Mouse (Mus musculus) cerebellum, postnatal 36 days (tissue): ENCODE measurements around the gene Zfp941.

Source experiments
- DNase-seq, 2 experiments: peaks; one replicate each; pipeline ENCODE4 v3.0.0; 2021 to 2022; ENCODE audit warnings: mixed read lengths in 2 of 2

The Zfp941 gene

DNA sequence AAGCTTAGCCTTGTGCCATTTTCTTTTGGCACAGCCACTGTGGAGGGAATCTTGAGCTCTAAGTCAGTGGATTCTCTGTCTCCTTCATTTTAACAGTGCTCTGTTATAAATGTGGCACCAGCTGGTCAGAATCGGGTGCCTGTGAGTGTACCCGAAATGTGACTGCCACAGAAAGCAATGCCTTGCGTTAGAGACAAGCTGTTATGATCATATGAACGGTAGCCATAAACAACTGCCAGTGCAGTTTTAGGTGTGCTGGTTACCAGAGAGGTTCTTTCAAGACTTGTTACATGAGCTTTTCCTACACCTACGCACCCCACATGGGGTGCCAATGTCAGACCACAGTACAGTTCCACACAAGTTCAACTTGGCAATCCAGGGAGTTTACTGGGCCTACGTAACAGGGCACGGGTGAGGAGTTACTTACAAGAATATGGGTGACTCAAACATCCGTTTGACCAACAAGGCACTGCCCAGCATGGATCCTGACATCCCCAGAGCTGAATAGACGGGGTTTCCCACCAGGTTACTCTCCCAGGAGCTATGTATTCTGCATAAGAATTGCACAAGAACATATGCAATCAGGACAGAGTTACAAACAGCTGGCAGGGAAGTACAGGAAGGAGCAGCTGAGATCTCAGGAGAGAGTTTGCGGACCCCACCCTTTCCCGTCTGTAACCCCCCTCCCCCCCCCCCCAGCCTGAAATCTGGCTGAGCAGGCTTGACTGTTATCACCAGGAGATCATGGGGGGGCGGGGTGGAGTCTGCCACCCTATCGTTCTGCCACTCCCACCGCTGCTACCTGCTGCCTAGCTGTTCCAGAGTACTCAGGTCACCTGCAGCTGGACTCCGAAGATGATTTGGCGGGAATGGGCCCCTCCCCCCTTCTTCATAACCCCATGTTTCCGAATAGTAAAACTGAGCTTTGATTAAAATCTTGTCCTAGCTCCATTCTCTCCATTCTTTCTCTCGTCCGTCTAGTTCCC lies 19.1 kb upstream of the Zfp941 start:
- DNase-seq = no peak

DNA sequence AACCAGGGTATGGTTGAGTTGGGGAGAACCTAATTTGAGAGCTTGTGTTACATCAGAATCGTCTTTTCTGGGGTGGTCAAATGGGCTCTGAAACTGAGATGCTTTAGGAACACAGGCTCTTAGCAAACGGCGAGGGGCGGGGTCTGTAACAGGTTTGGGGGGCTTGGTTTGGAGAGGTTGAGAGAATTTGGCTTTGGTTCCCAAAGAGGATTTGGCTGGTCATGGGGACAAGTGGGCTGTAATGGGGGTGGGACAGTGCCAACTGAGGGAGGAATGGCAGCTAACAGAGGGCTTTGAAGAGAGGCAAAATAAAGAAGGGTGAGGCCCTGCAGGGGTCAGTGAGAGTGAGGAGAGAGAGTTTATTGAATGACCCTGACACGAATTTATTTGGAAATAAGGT lies 17.6 kb upstream of the Zfp941 start:
- no peak for DNase-seq

DNA sequence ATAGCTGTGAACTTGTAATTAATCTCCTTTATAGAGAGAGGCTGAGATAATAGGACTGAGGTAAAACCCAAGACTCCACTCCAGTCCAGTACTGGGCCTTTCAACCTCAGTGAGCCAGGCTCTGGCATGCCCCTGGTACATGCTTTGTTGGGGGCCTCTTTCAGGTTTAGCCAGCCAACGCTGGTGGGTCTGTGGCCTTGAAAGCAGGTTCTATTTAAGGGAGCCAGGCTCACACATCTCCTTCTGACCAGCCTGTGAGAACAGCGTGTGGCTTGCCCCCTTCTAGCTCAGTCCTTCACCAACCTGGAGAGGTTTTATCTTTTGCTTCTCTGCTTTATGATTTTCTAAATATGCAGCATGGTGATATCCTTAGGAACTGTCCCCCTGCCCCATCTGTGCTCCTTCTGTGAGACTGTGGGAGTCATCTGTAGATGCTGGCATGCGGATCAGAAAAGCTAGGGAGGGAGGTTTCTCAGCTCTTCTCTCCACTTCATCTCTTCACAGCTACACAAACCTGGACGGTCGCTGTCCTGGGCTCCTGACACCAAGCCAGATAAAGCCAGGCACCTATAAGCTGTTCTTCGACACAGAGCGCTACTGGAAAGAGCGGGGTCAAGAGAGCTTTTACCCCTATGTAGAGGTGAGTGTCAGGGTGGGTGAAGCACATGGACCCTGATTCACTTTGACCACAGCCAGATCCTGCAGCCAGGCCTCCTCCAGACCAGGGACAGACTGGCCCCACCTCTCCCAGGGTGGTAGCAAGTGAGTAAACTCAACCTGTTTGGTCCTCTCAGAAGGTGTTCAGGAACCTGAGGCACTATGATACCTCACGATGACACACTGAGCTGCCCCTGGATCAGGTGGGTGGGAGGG lies 14.5 kb upstream of the Zfp941 start:
- DNase-seq = no peak

DNA sequence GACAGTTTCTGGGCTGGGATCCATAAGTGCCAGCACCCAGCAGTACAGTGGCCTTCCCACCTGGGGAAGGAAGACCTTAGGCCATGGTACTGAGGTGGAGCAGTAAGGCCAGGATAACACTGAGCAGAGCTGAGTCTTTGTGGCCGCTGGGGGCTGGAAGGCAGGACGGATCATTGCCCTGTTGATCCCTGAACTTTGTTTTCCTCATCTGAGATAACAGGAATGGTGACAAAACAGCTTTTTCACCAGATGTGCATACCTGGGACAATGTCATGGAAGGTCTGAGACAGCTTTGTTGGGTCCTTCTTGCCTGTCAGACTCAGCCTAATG lies 13.7 kb upstream of the Zfp941 start:
- DNase-seq = no peak

DNA sequence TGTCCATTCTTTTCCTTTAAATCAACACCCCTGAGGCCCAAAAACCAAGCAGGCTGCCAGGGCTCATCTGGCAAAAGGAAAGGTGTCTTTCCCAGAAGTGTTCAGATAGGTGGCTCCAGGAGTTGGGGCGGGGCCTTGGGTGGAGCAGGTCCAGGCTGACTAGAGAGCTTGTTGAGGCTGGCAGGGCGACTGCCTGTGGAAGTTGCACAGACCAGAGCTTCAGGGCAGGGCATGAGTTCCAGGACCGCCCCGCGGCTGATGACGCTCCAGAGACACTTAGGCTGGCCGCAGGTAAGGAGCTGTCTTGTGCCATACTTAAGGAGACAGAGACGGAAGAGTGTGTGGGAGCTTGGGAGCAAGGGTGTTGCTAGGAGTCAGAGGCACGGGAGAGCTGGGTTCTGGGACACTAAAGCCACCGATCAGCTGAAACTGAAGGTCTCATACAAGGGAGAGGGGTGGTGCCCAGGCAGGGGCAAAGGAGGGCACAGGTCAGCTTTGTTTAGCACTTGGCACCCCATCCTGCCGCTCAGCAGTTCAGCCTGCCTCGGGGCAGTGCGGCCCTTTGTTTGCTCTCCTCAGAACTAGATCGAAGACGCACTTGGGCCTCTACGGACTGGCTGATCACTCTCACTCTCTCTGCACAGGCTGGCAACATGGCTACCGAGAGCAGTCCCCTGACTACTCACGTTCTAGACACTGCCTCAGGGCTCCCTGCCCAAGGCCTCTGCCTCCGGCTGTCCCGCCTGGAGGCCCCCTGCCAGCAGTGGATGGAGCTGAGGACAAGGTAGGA lies 13.2 kb upstream of the Zfp941 start, which contains the start of gene Urah:
Gene Urah, plus strand, starts transcription at position 51 of the 790 bp plus-strand sequence.
- DNase-seq = no peak

DNA sequence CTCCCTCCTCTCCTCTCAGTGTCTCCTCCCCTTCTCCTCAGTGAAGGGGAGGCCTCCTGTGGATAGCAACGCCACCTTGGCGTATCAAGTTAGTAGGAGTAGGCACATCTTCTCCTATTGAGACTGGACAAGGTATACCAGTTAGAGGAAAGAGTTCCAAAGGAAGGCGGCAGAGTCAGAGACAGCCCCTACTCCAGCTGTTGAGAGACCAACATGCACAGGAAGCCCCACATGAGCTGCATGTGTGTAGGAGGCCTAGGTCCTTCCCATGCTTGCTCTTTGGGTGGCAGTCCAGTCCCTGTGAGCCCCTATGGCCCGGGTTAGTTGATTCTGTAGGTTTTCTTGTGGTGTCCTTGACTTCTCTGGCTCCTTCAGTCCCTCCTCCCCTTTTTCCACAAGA lies 11.4 kb upstream of the Zfp941 start:
- DNase-seq = no peak

DNA sequence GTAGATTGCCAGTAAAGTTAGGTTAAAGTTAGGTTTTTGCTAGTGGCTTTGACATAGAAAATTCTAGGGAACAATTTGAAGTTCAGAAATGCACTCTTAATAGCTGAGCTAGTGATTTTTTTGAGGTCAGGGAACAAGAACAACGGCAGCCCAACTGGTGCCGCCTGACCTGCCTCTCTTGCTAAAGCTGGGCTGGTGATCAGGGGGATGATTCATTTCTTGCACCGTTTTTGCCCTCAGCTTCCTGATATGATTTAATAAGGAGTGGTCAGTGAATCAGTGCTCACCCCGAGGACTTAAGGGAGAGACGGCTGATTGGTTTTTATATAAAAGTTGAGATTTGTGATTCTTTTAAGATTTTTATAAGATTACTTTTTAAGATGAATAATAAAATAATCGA lies 9.5 kb upstream of the Zfp941 start:
- DNase-seq = no peak

DNA sequence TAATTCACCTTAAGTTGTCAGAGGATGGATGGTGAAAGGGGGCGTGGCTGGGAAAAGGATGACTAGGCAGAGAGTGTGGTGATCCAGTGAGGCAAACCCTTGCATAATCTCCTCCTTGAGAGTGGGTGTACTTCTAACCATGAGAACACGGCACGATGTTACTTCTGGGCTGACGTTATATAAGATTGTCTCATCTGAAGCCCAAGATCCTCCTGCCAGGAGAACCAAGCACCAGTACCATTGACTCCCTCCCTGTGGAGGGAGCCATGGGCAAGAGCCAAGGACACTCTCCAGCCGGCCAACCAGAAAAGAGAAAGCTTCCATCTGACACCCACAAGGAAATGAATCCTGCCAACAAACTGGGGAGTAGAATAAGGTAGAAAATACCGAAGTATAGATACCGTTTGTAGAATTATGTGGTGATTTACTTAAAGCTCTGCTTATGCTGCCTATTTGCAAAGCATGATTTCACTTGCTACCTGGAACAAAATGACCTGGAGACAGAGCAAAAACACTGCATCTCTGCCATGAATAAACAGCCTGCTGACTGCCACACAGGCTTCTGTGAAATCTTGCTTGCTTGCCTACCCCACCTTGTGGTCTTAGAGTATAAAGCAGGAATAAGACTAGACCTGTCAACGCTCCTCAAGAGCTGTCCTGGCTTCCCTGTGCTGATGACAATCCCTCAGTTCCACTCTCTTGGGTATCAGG lies 6.3 kb upstream of the Zfp941 start:
- peak; percentile 68 to 69 for DNase-seq

DNA sequence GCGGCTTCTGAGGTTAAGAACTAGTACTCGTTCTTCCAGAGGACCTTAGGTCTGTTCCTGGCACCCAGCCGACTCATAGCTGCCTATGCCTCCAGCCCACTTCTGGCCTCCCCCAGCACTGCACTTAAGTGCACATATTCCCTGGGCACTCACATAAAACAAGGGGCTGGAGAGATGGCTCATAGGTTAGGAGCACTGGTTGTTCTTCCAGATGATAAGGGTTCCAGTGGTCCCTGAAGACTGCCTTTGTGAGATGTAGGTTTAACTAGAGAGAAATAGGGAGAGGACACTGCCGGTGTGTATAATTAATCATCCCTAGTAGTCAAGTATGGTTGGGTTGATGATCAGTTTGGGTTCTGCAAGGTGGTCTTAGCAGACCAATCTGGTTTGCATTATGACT lies 753 bp upstream of the Zfp941 start:
- no peak for DNase-seq

DNA sequence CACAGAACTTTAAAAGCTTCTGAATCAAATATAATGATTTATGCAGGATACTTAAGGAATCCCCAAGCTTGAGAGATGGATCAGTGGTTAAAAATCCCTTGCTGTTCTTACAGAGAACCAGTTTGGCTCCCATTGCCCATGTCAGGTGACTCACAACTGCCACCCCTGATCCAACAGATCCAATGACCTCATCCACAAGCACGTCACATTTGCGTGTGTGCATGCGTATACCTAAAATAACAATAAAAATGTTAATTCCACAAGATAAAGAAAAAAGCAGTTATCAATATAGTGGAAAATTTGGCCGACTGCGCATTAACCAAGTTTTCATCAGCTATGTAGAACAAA lies 699 bp downstream of the Zfp941 start:
- DNase-seq = peak in 1 of 2 experiments; percentile 25

DNA sequence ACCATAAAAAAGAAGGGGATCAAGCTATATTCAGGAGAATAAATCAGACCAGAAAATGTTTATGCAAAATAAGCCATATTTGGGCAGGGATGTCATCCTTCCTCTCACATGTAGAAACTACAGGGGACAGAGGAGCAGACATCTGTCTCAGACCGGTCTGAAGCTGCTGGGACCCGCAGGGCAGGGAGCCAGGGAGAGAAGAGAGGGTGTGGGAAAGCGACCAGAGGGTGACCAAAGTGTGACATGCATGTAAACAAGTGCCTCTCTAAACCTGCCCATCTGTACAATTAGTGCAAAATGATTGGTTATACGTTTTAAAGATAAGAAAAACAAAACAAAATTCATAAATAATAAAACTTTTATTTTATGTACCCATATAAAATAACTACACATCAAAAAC lies 1.8 kb downstream of the Zfp941 start:
- DNase-seq = no peak

DNA sequence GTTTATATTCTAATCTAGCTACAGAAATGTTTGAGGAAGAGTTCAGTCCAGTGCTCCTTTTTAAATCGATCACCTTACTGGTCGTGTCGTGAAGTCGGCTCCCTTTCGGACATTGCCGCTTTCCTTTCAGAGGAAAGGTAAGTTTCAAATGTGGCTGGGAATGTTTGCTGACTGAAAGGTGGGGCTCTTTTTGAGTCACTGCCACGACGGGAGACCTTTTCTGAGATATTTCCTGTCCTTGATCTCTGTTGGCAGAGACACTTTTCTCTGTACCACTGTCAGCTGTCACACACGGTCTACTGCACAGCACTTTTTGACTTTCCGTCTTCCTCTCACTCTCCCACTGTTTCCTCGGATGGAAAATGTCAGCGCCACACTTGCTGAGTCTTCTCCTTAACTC lies 9.1 kb downstream of the Zfp941 start:
- DNase-seq = no peak

DNA sequence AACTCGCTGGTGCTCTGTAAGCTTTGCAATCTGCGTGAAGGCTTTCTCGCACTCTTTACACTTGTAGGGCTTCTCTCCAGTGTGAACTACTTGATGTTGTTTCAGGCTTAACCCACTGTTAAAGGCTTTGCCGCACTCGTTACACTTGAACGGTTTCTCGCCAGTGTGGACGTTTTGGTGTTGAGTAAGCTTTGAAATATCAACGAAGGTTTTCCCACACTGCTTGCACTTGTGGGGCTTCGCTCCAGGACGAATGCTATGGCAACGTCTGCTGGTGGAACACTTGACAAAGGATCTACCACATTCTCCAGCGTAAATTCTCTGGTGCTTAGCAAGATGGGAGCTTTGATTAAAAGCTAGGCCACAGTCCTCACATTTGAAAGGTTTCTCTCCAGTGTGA lies 10.3 kb downstream of the Zfp941 start:
- DNase-seq = no peak

DNA sequence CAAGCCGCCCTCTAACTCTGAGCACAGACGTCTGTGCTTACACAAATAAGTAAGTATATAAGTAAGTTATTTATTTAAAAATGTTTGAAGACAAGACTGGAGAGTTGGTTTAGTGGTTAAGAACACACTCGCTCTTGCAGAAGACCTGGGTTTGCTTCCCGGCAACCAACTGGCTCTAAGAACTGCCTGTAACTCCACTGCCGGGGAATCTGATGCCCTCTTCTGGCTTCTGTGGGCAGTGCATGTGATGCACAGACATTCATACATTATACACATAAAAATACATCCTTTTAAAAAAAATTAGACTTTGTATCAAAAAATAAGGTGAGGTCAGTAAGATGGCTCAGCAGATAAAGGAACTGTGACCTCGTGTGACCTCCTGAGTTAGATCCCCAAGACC lies 11.5 kb downstream of the Zfp941 start:
- DNase-seq = no peak

DNA sequence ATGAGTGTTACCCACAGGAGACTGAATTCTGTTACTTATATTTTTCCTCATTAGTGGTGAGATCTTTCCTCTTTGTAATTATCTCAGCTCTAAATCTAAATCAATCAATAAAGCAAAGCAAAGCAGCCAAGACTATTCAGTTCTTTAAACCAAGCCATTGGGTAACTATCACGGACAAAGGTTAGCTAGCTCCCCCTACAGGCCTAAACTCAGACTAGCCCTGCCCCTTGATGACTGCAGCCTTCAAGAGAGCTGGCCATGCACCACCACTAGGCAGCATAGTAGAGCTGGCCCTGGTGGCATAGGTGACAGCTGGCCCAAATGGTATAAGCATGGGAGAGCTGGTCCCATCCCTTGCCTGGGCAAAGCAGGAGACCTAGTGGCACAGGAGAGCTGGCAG lies 16.3 kb downstream of the Zfp941 start:
- DNase-seq = peak; percentile 24 to 30

DNA sequence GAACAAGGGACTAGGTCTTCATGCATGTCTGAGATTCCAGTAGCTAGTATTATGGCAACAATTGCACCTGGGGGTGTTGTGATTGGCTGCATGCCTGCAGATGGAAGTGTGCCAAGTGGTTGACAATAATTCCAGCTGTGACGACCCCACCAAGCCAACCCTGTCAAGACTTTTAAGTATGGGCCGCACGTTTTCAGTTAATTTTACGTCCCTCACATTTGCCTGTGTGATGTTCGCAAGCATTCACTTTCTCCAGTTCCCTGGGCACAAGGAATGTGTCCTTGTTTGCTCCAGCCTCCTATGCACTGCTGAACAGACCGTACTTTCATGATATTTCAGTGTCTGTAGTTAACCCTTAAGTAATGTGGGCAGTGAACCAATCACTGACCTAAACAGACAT lies 19.3 kb downstream of the Zfp941 start:
- no peak for DNase-seq

DNA sequence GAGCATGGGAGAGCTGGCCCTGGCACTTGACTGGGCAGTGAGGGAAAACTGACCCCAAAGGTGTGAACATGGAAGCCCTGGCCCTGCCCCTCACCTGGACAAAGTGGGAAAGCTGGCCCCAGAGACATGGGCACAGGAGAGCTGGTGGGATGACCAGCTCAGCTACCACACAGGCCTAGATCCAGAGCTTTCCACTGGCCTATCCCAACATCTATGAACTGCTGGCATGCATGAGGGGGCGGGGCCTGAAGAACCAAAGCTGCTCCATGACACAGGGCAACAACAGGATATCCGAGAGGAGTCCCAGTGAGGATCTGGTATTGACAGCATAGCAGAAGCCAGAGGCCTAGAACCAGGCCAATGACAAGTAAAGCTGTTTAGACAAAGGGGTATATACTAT lies 23.8 kb downstream of the Zfp941 start:
- no peak for DNase-seq

DNA sequence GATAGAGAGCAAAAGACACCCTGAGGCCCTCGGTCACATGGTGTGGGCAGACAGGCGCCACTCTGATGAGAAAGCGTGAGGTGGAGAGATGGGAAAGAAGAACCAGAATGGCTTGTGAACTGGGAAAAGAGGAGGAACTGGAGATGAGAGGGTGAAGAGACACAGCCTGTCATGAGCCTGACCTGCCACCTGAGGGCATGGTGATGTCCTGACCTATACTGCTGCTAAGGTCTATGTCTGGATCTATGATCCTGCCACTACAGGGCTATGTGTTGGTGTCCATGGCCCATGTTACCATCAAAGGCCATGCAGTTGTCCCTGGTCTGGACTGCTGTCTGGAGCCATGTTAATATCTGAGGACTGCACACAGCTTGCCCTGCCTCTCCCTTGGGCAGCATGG lies 24.4 kb downstream of the Zfp941 start:
- no peak for DNase-seq

DNA sequence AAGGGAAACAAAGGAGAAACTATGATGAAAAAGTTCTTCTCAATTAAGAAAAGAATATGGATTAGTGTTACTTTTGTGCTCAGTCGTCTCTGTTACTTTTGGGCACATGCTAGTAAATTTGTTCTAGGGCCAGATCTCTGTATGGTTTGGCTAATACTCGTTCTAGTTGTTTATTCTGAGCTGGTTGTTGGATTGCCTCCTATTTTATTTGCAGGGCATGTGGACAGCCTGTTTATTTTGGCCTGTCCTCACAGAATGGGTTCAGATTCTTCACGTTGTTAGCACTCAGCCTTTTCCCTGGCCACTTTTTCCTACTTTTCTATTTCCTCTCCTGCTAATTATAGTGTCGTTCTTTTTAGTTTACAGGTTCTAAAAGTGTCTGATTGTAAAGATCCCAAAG lies 28.4 kb downstream of the Zfp941 start:
- no peak for DNase-seq

DNA sequence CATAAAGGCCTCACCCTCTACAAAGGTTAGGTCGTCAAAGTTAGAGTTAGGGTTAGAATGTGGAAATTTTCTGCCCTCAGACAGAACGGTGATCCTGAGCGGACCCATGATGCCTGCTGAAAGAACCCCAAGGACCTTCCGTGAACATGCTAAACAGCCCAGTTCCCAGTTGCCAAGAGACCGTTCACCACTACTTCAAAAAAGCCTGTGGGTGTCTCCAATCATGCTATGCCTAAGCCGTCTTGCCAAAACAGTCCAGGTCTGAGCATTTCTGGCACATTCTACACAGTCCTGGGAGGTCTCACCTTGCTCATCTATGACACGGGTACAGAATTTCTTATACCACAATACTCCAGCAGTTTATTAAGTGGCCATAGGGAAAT lies 33.9 kb downstream of the Zfp941 start:
- no peak for DNase-seq

DNA sequence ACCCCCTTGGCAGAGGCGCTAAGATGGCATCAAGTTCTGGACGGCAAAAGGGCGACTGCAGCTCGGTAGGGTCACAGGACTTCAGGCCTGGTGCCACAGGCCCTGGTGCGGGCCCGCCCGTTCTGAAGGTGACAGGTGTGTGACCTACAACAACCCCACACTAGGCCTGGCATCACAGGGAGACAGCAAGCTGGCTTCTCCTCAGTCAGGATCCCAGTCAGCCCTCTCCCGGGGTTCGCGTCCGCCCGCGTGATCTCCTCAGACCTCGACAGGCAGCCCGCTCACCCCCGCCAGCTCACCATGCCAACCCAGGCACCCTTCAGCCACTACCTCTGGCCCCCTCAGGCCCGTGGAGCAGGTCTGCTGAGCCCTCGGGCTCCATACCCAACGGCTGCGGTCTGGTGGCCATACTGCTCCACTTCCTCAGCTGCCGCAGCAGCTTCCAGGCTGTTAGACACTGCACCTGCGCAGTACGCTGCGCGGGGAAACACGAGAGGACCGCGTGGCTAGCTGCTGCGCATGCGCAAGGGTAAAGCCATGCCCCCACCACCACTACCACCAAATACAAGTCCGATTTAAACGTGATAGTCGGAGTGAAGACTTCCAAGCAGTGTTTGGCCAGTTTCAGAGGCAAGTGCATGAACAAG lies 34.4 kb downstream of the Zfp941 start, which contains the start of gene Syce1:
Gene Syce1, minus strand, starts transcription at position 447 of the 647 bp plus-strand sequence.
- no peak for DNase-seq

DNA sequence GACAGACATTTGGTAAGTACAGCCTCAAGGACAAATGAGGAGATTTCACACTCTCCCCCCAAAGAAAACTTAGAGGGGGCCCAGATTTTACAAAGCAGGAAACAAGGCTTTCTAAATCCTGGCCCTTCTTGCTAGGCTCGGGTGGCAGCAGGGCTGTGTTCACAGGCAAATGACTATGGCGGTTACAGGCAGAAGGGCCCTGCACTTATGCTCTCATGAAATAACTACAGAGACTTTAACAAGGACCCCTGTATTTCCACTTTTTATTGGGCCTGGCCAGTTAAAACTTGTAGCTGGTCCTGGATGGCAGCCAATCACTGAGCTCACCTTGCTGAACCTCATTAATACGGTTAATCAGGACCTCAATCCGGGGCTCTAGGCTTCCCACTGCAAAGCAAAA lies 41.4 kb downstream of the Zfp941 start:
- DNase-seq = no peak
